Mouse (Mus musculus) left cerebral cortex, adult 2 months (tissue): ENCODE data around the gene Chst5. TPM values are rescaled to one million over a fixed set of nuclear protein-coding genes. Genes with fewer than 3 reads are reported as not detected.
A peak's percentile ranks its signal among the peaks of the same experiment; 100 is the strongest.
"Not testable (repeated sequence)": the region's sequence is repeated elsewhere in the genome, so short reads cannot be mapped to it uniquely, and the experiment has no call there.

Experiments used
- DNase-seq, 2 experiments: peaks; one replicate each; pipeline ENCODE4 v3.0.0; 2021 to 2022; ENCODE audit warnings: low spot score in 2 of 2, mixed read lengths in 1 of 2; ENCODE audit errors: extremely low spot score in 1 of 2
- H3K27ac ChIP-seq: fragments of 200-600 bp; 2 replicates; pipeline ENCODE4 v1.8.1; 2022
- H3K4me3 ChIP-seq: fragments of 200-600 bp; 2 replicates; pipeline ENCODE4 v1.8.1; 2022
- CTCF ChIP-seq: fragments of 200-600 bp; IDR thresholded peaks from 2 replicates; pipeline ENCODE4 v1.8.1; 2022; ENCODE audit warnings: antibody characterized with exemption, mild to moderate bottlenecking, moderate library complexity
- intact Hi-C: fragments of 180-260 bp; cut with DNase I; formaldehyde crosslinking; loops from one replicate; pipeline ENCODE4 v1.15.1; 2025
- total RNA-seq, 2 experiments: library from RNA; stranded (reverse); gene quantifications; 2 replicates each; pipeline ENCODE4 v1.2.3; 2021

Chst5 gene
- total RNA-seq, 2 experiments from 2014 or later: 0.29 to 0.51 TPM

- intact Hi-C loops: no loop called here
- Histone ChIP-seq H3K4me3 (no peak overlapping the region), H3K27ac (no peak overlapping the region)
- TF ChIP-seq CTCF: no peak
- no peak for DNase-seq
Measured at GRCm38 (mm10) chr8:111865130-111865852, 45.0 kb downstream of the Chst5 start.

GRCm38 (mm10) chr8:111864648-111865047, 45.6 kb downstream of the Chst5 start:
- intact Hi-C loops: no loop called here
- no peak for TF ChIP-seq CTCF
- no peak for DNase-seq
- no peak overlapping the region for H3K27ac ChIP-seq
- no peak overlapping the region for H3K4me3 ChIP-seq

- no peak for DNase-seq
- Histone ChIP-seq H3K27ac (no peak overlapping the region), H3K4me3 (no peak overlapping the region)
- intact Hi-C loops: no loop called here
- TF ChIP-seq CTCF: no peak
Measured at GRCm38 (mm10) chr8:111863280-111863679, 47.0 kb downstream of the Chst5 start.

- Histone ChIP-seq H3K27ac (no peak overlapping the region), H3K4me3 (no peak overlapping the region)
- intact Hi-C loops: loop anchor here (2.0 kb wide), 1 partner anchor 21 kb away; the partner anchor contains the start of gene Tmem170
- no peak for TF ChIP-seq CTCF
- no peak for DNase-seq
Measured at GRCm38 (mm10) chr8:111855977-111856376, 54.3 kb downstream of the Chst5 start.

- Histone ChIP-seq H3K27ac (peak within 1 kb of the TSS; percentile 76), H3K4me3 (peak within 1 kb of the TSS; percentile 89)
- peak; percentile 93 to 96 for DNase-seq
- intact Hi-C loops: loop anchor here (2.0 kb wide), 1 partner anchor 23 kb away; the partner anchor contains the start of gene Tmem170
- peak; percentile 27 for TF ChIP-seq CTCF
Measured at GRCm38 (mm10) chr8:111853861-111854501, 56.3 kb downstream of the Chst5 start, which contains the start of gene Cfdp1. TSS of gene Cfdp1 (minus strand) at chr8:111854291.

GRCm38 (mm10) chr8:111853219-111853618, 57.0 kb downstream of the Chst5 start:
- intact Hi-C loops, DNase-seq, H3K27ac ChIP-seq: not testable (repeated sequence)
- peak overlapping the region; percentile 89 for H3K4me3 ChIP-seq

GRCm38 (mm10) chr8:111846746-111847145, 63.5 kb downstream of the Chst5 start:
- no peak overlapping the region for H3K27ac ChIP-seq
- no peak for TF ChIP-seq CTCF
- intact Hi-C loops: no loop called here

More at GRCm38 (mm10) chr8:111846746-111847145, 63.5 kb downstream of the Chst5 start:
- DNase-seq: no peak
- H3K4me3 ChIP-seq: no peak overlapping the region

Other genes with a start within 250 kb of the Chst5 start
- gene Ctrb1, start 219.4 kb downstream of the Chst5 start, total RNA-seq: not detected
- 10 to 100 TPM; 49.3 to 54.2 TPM for gene Bcar1, start 166.6 kb downstream of the Chst5 start, total RNA-seq
- 10 to 100 TPM; 75.4 to 83.1 TPM for gene Cfdp1, start 56.2 kb downstream of the Chst5 start, total RNA-seq
- 1 to 10 TPM; 3.0 to 3.4 TPM for gene Tmem170, start 33.7 kb downstream of the Chst5 start, total RNA-seq
- gene Tmem231, start 23.4 kb upstream of the Chst5 start, total RNA-seq: 10 to 100 TPM; 11.7 to 13.2 TPM
- gene Gabarapl2, start 30.3 kb upstream of the Chst5 start, total RNA-seq: 100 to 1,000 TPM; 209 to 211 TPM
- gene Adat1, start 81.9 kb upstream of the Chst5 start, total RNA-seq: 1 to 10 TPM; 6.4 to 6.6 TPM
- 10 to 100 TPM; 67.6 to 73.6 TPM for gene Kars, start 100.9 kb upstream of the Chst5 start, total RNA-seq
- 10 to 100 TPM; 37.3 to 40.6 TPM for gene Terf2ip, start 101.0 kb upstream of the Chst5 start, total RNA-seq
- not detected for gene Gm6793, start 104.6 kb upstream of the Chst5 start, total RNA-seq